Mouse (Mus musculus): ENCODE results near the gene Nckap5.

DNA sequence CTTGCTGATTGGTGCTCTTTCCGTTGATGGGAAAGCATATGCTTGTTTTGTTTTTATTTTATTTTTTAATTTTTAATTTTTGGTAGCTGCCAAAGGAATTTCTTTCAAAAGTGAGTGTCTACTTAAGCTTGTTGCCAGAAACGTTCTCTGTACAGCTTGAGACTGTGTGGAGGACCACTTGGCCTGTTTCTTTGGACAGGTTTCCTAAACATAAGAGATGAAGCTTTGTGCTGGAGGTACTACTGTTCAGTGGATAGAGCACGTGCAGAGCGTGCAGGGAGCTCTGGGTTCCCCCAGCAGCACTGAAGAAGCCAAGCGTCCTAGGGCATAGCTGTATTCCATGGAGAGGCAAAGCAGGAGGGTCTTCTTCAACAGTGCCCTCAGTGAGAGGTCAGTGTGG lies 620.9 kb downstream of the Nckap5 start:
- TF ChIP-seq POLR2A (IDR thresholded peaks at IDR 0.05; ENCODE audit: borderline replicate concordance, extremely low read depth, low read depth, low read length) (no peak), CTCF (IDR thresholded peaks at IDR 0.05; ENCODE audit: insufficient read depth, low read length) (no peak)
